Mouse (Mus musculus) Patski (cell line): ENCODE measurements around the gene Ksr2. TPM values are rescaled to one million over a fixed set of nuclear protein-coding genes. Genes with fewer than 3 reads are reported as not detected.

Source experiments
- ATAC-seq: fragments of 100-300 bp; one replicate; pipeline ENCODE4 v1.8.0; 2021
- CTCF ChIA-PET: fragments of 350-600 bp; sonication (Branson Sonifier 250); formaldehyde crosslinking; loops from one replicate; lab custom pipeline; 2022; ENCODE audit warnings: inconsistent platforms; lab: Charles Lee
- POLR2A ChIA-PET: fragments of 350-600 bp; sonication (Branson Sonifier 250); formaldehyde crosslinking; loops from one replicate; lab custom pipeline; 2022; ENCODE audit warnings: antibody characterized with exemption, inconsistent platforms; lab: Charles Lee
- DNase-seq: peaks from one replicate; pipeline ENCODE4 v3.0.0-alpha.2; 2011; ENCODE audit warnings: low read depth, low spot score
- H3K27me3 ChIP-seq: fragments of 371-371 bp; one replicate; pipeline ENCODE4 v1.5.1; 2021
- CTCF ChIP-seq: fragments of 100-300 bp; IDR thresholded peaks from one replicate; pipeline ENCODE4 v1.5.1; 2021
- in situ Hi-C: fragments of 300-500 bp; cut with MboI; formaldehyde crosslinking; loops from 3 replicates; pipeline ENCODE4 v1.11.1; 2018; ENCODE audit warnings: low pct_unique_long_range_greater_than_20kb, mixed read lengths
- polyA plus RNA-seq: library from polyadenylated mRNA; unstranded; gene quantifications from one replicate; pipeline ENCODE4 v1.2.3, GENCODE M21; 2021

Gene Ksr2
- polyA plus RNA-seq, 1 experiment from 2014 or later, result not detected

DNA sequence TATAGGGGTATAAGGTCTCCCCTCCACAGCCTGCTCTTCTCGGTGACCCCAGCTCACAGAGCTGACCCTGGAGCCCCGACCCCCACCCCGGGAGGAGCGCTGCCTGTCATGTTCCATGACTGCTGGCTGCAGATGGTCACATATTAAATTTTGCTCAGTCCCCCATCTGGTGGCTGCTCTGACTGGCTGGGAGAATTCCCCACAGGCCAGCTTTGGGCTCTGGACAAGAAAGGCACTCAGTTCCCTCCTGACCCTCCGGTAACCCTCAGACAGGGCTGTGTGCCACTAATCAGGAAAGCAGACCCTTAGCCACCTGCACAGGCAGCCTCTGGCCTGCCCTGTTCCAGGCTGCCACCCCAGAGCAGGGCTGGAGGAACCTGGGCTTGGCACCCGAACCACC is 405.0 kb downstream of the Ksr2 start:
- in situ Hi-C loops, result no loop called here
- ATAC-seq (no peak), DNase-seq (no peak)
- ChIA-PET CTCF (interaction anchor here (0.5 kb wide), 1 partner anchor 12 kb away, joined by 3 read pairs; no protein-coding TSS in a partner anchor), POLR2A (no interaction called here)
- no peak for TF ChIP-seq CTCF
- peaks cover 22% of the 10 kb centered on the region for H3K27me3 ChIP-seq

DNA sequence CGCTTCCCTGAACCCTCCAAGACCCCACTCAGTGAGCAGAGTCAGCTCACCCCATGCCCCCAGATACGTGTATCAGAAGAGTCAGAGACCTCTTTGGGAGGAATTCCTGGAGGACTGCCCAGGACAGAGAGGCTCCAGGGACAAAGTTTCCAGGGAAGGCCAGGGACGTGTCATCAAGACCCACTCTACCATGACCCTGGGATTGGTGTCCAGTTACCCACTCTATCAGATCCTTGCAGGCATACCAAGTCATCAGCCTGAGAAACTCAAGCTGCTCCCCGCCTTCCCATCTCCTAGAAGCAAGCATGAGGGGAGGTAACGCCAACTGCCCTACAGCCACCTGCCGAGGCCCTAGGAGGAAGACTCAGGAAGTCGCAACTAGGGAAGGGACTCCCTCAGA is 406.6 kb downstream of the Ksr2 start:
- CTCF ChIA-PET, result no interaction called here
- H3K27me3 ChIP-seq, result peaks cover 21% of the 10 kb centered on the region
- DNase-seq, result no peak
- POLR2A ChIA-PET, result no interaction called here
- in situ Hi-C loops, result no loop called here
- no peak for TF ChIP-seq CTCF
- ATAC-seq, result no peak

DNA sequence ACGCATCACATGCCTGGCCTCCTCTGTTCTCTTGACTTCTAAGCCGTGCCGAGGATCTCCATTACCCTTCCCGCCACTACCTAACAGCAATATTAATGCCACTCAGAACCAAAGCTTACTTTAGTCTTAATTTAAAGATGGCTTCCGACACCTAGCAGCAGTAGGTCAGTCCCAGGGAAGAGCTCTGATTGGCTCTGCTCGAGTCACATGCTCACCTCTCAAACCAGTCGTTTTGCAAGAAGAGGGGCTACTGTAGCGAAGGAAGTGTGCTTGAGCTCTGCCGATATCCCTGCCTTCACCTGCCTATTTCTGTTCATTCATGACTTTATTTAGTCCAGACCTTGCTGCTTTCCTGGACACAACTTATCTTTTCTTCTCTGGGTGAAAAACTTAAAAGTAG is 410.0 kb downstream of the Ksr2 start:
- ATAC-seq, result no peak
- ChIA-PET POLR2A (no interaction called here), CTCF (no interaction called here)
- in situ Hi-C loops, result no loop called here
- TF ChIP-seq CTCF, result no peak
- DNase-seq, result no peak
- H3K27me3 ChIP-seq, result peaks cover 5% of the 10 kb centered on the region

DNA sequence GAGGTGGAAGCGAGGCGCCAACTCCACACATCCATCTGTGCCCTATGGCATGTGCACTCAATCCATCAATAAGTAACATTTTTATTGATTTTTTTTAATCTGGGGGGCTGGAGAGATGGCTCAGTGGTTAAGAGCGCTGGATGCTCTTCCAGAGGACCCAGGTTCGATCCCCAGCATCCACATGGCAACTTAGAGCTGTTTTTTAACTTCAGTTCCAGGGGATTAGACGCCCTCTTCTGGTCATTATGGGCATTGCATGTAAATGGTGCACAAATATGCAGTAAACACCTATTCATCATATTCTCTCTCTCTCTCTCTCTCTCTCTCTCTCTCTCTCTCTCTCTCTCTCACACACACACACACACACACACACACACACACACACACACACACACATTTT is 410.7 kb downstream of the Ksr2 start:
- in situ Hi-C loops, result no loop called here
- TF ChIP-seq CTCF, result no peak
- DNase-seq, result no peak
- peaks cover 5% of the 10 kb centered on the region for H3K27me3 ChIP-seq
- ChIA-PET CTCF (no interaction called here), POLR2A (no interaction called here)
- no peak for ATAC-seq

Other genes with a start within 250 kb of the Ksr2 start
- gene Pebp1, start 126.4 kb upstream of the Ksr2 start, polyA plus RNA-seq, result 829 TPM
- gene Vsig10, start 94.9 kb upstream of the Ksr2 start, polyA plus RNA-seq, result 46.8 TPM
- 197 TPM for gene Wsb2, start 56.7 kb upstream of the Ksr2 start, polyA plus RNA-seq
- gene Rfc5, start 25.0 kb upstream of the Ksr2 start, polyA plus RNA-seq, result 45.0 TPM